Mouse (Mus musculus) MEL (cell line): Measurements from ENCODE around the gene Gcnt7. TPM values are rescaled to one million over a fixed set of nuclear protein-coding genes. Genes with fewer than 3 reads are reported as not detected.

ENCODE experiments used
- DNase-seq: peaks from one replicate; pipeline ENCODE4 v3.0.0; 2011; ENCODE audit warnings: low read depth, low spot score
- H3K27ac ChIP-seq: 2 replicates; pipeline ENCODE4 v1.5.1; 2012; ENCODE audit warnings: low read depth, mild to moderate bottlenecking, control low read depth, low read length, moderate library complexity; ENCODE audit not compliant: control insufficient read depth
- H3K27me3 ChIP-seq, 2 experiments: fragments of 150-350 bp in 1 of 2; sonication (generic) in 1 of 2; 2 replicates each; pipeline ENCODE4 v1.6.1; 2012; ENCODE audit warnings: low read length in 2 of 2, mild to moderate bottlenecking in 2 of 2, improper control_type of control experiment in 1 of 2, moderate library complexity in 1 of 2; ENCODE audit not compliant: insufficient read depth in 2 of 2, control insufficient read depth in 1 of 2
- H3K36me3 ChIP-seq, 2 experiments: 2 replicates each; pipeline ENCODE4 v1.6.1; 2012 to 2014; ENCODE audit warnings: low read length in 2 of 2, improper control_type of control experiment in 1 of 2, inconsistent platforms in 1 of 2, mild to moderate bottlenecking in 1 of 2; ENCODE audit not compliant: insufficient read depth in 2 of 2, control insufficient read depth in 1 of 2
- H3K4me1 ChIP-seq, 2 experiments: fragments of 150-350 bp in 1 of 2; sonication (generic) in 1 of 2; 2 replicates each; pipeline ENCODE4 v1.6.1; 2012; ENCODE audit warnings: low read length in 2 of 2, improper control_type of control experiment in 1 of 2, mild to moderate bottlenecking in 1 of 2; ENCODE audit not compliant: insufficient read depth in 2 of 2, control insufficient read depth in 1 of 2
- H3K4me3 ChIP-seq, 2 experiments: fragments of 150-350 bp in 1 of 2; sonication (generic) in 1 of 2; 2 replicates each; pipeline ENCODE4 v1.5.1; 2012; ENCODE audit warnings: low read depth in 2 of 2, low read length in 2 of 2, mild to moderate bottlenecking in 2 of 2, moderate library complexity in 2 of 2, control low read depth in 1 of 2, improper control_type of control experiment in 1 of 2; ENCODE audit not compliant: control insufficient read depth in 1 of 2, insufficient read depth in 1 of 2
- H3K79me2 ChIP-seq: 2 replicates; pipeline ENCODE4 v1.6.1; 2012; ENCODE audit warnings: mild to moderate bottlenecking, low read length, moderate library complexity; ENCODE audit not compliant: control insufficient read depth, poor library complexity, insufficient read depth
- H3K9ac ChIP-seq: 2 replicates; pipeline ENCODE4 v1.6.1; 2012; ENCODE audit warnings: low read depth, mild to moderate bottlenecking, control low read depth, low read length, moderate library complexity; ENCODE audit not compliant: control insufficient read depth, poor library complexity, severe bottlenecking
- H3K9me3 ChIP-seq: fragments of 150-350 bp; sonication (generic); replicated peaks from 2 replicates; pipeline ENCODE4 v1.6.1; 2012; ENCODE audit warnings: mild to moderate bottlenecking, low read length, improper control_type of control experiment, moderate library complexity; ENCODE audit not compliant: insufficient read depth
- CHD1 ChIP-seq: IDR thresholded peaks from 2 replicates; pipeline ENCODE4 v1.6.1; 2012; ENCODE audit warnings: low read depth, mild to moderate bottlenecking, inconsistent platforms, low read length, improper control_type of control experiment
- E2F4 ChIP-seq: IDR thresholded peaks from 2 replicates; pipeline ENCODE4 v1.6.1; 2011; ENCODE audit warnings: low read depth, low read length, improper control_type of control experiment, borderline replicate concordance
- ETS1 ChIP-seq: IDR thresholded peaks from 2 replicates; pipeline ENCODE4 v1.6.1; 2012; ENCODE audit warnings: low read depth, mild to moderate bottlenecking, inconsistent platforms, low read length, improper control_type of control experiment, moderate library complexity
- GABPA ChIP-seq: IDR thresholded peaks from 2 replicates; pipeline ENCODE4 v1.6.1; 2012; ENCODE audit warnings: low read depth, mild to moderate bottlenecking, inconsistent platforms, low read length, improper control_type of control experiment, moderate library complexity
- GATA1 ChIP-seq: IDR thresholded peaks from 2 replicates; pipeline ENCODE4 v1.6.1; 2011; ENCODE audit warnings: low read depth, low read length, improper control_type of control experiment
- JUND ChIP-seq: IDR thresholded peaks from 2 replicates; pipeline ENCODE4 v1.6.1; 2011; ENCODE audit warnings: low read depth, mild to moderate bottlenecking, improper control_type of control experiment, low read length
- KAT2A ChIP-seq: conservative IDR thresholded peaks from 2 replicates; pipeline ENCODE4 v1.6.1; 2012; ENCODE audit warnings: low read depth, low read length, improper control_type of control experiment, inconsistent platforms
- MAFK ChIP-seq: IDR thresholded peaks from 2 replicates; pipeline ENCODE4 v1.6.1; 2011; ENCODE audit warnings: low read depth, mild to moderate bottlenecking, low read length, improper control_type of control experiment, borderline replicate concordance
- MAZ ChIP-seq: IDR thresholded peaks from 2 replicates; pipeline ENCODE4 v1.6.1; 2012; ENCODE audit warnings: low read depth, mild to moderate bottlenecking, inconsistent platforms, low read length, improper control_type of control experiment
- MYB ChIP-seq: IDR thresholded peaks from 2 replicates; pipeline ENCODE4 v1.6.1; 2011; ENCODE audit warnings: mild to moderate bottlenecking, low read depth, low read length, improper control_type of control experiment
- NRF1 ChIP-seq: IDR thresholded peaks from 2 replicates; pipeline ENCODE4 v1.6.1; 2014; ENCODE audit warnings: low read depth, mild to moderate bottlenecking, inconsistent platforms, low read length, improper control_type of control experiment, moderate library complexity; ENCODE audit not compliant: poor library complexity, insufficient read depth, severe bottlenecking
- POLR2AphosphoS2 ChIP-seq: IDR thresholded peaks from 2 replicates; pipeline ENCODE4 v1.6.1; 2011; ENCODE audit warnings: low read length, improper control_type of control experiment
- RCOR1 ChIP-seq: IDR thresholded peaks from 2 replicates; pipeline ENCODE4 v1.6.1; 2012; ENCODE audit warnings: low read depth, mild to moderate bottlenecking, inconsistent platforms, low read length, improper control_type of control experiment
- TBP ChIP-seq: IDR thresholded peaks from 2 replicates; pipeline ENCODE4 v1.8.0; 2011; ENCODE audit warnings: low read depth, low read length, improper control_type of control experiment
- TCF12 ChIP-seq: IDR thresholded peaks from 2 replicates; pipeline ENCODE4 v1.6.1; 2014; ENCODE audit warnings: low read depth, mild to moderate bottlenecking, inconsistent platforms, low read length, improper control_type of control experiment, moderate library complexity
- UBTF ChIP-seq: IDR thresholded peaks from 2 replicates; pipeline ENCODE4 v1.6.1; 2012; ENCODE audit warnings: low read depth, mild to moderate bottlenecking, inconsistent platforms, low read length, improper control_type of control experiment, moderate library complexity, borderline replicate concordance; ENCODE audit not compliant: insufficient read depth
- USF1 ChIP-seq: IDR thresholded peaks from 2 replicates; pipeline ENCODE4 v1.6.1; 2014; ENCODE audit warnings: low read depth, mild to moderate bottlenecking, inconsistent platforms, low read length, improper control_type of control experiment, moderate library complexity
- polyA plus RNA-seq, 2 experiments: library from polyadenylated mRNA; stranded (reverse) in 1 of 2; unstranded in 1 of 2; fragments of >175 nt in 1 of 2; fragments of >200 nt in 1 of 2; gene quantifications; 2 replicates each; pipeline versions ENCODE4 v1.2.1 to v1.2.4; 2012; ENCODE audit warnings: low replicate concordance in 2 of 2, low read depth in 1 of 2; ENCODE audit not compliant: insufficient read length in 2 of 2, insufficient read depth in 1 of 2, missing spikeins in 1 of 2
- total RNA-seq: library from RNA; depleted of rRNA; stranded (reverse); fragments of 300-350 nt; gene quantifications from 2 replicates; pipeline ENCODE4 v1.2.3, GENCODE M21; 2012

Gene Gcnt7
- total and polyA plus RNA-seq, 3 experiments, result 0.15 to 0.22 TPM; not detected in 1

DNA sequence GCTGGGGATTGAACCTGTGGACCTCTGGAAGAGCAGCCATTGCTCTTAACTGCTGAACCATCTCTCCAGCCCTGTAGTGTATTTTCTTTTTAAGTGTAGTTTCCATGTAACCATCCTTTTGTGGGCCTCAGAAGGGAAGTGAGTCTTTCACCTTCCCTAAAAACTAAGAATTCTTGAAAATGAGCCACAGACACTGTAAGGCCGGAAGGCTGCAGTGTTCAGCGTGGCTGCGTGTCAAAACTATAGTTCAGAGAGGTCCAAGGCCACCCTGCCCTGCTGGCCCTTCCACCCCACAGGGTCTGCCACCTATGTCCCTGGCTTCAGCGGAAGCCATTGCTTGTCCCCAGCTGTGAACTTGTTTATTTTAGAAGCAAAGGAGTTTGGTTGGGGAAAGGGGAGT lies 52.2 kb downstream of the Gcnt7 start:
- H3K9me3 ChIP-seq, result no peaks in the 10 kb centered on the region
- no peaks in the 10 kb centered on the region for H3K36me3 ChIP-seq
- TF ChIP-seq TBP (no peak), ETS1 (no peak), MAFK (no peak), CHD1 (no peak), POLR2AphosphoS2 (no peak), JUND (no peak), KAT2A (no peak), GABPA (no peak), NRF1 (no peak), E2F4 (no peak), RCOR1 (no peak), MAZ (no peak), MYB (no peak), USF1 (no peak), TCF12 (no peak), UBTF (no peak)
- no peaks in the 10 kb centered on the region for H3K79me2 ChIP-seq
- H3K9ac ChIP-seq, result no peak overlapping the region
- H3K27me3 ChIP-seq, result peaks cover 0 to 2% of the 10 kb centered on the region in 2 experiments; a peak in 1 of 4 replicates
- H3K4me3 ChIP-seq, result no peak overlapping the region
- peaks cover 0 to 7% of the 10 kb centered on the region in 2 experiments; a peak in 2 of 4 replicates for H3K4me1 ChIP-seq
- no peak for DNase-seq
- H3K27ac ChIP-seq, result no peak overlapping the region

- DNase-seq, result no peak
- Histone ChIP-seq H3K27ac (no peak overlapping the region), H3K79me2 (no peaks in the 10 kb centered on the region), H3K9me3 (no peaks in the 10 kb centered on the region), H3K4me1 (peaks cover 0 to 12% of the 10 kb centered on the region in 2 experiments; a peak in 3 of 4 replicates), H3K36me3 (no peaks in the 10 kb centered on the region; a peak in 1 of 4 replicates), H3K9ac (no peak overlapping the region), H3K27me3 (peaks cover 0 to 2% of the 10 kb centered on the region in 2 experiments; a peak in 1 of 4 replicates), H3K4me3 (no peak overlapping the region)
- TF ChIP-seq TCF12, result no peak
- TF ChIP-seq KAT2A, result no peak
- no peak for TF ChIP-seq GATA1
Observed at GRCm38 (mm10) chr2:172405011-172405410, 53.4 kb downstream of the Gcnt7 start.
